Mouse (Mus musculus) liver, adult 2 months (tissue): ENCODE measurements around the gene Tmigd1.

ENCODE experiments used
- CTCF ChIP-seq: fragments of 200-500 bp; IDR thresholded peaks from 2 replicates; pipeline ENCODE4 v1.5.1; 2011; ENCODE audit warnings: low read depth, low read length, control low read depth
- POLR2A ChIP-seq: fragments of 200-500 bp; IDR thresholded peaks from 2 replicates; pipeline ENCODE4 v1.6.1; 2011; ENCODE audit warnings: low read length, control low read depth; ENCODE audit not compliant: insufficient read depth; ENCODE audit errors: extremely low read depth

DNA sequence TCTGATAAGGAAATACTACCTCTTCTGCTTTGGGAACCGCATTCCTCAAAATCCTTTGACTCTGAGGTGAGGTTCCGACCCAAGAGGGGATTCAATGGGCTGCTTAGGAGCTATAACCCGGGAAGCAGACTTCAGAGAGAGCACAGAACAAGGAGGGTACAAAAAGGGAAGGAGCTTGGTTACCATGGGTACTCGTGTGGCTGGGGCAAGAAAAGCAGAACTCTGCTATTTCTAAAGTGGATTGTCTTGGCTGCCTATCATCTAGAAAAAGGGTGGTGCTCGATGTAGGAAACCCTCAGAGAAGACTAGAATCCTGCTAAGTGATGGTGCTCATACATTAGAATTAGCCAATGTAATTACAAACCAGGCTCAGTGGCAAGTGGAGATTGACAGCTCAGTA lies 42.7 kb upstream of the Tmigd1 start:
- TF ChIP-seq CTCF = no peak
- no peak for TF ChIP-seq POLR2A
